Mouse (Mus musculus): Measurements from ENCODE around the gene Cnot4. TPM values are rescaled to one million over a fixed set of nuclear protein-coding genes. Genes with fewer than 3 reads are reported as not detected.
"Not testable (repeated sequence)": the region's sequence is repeated elsewhere in the genome, so short reads cannot be mapped to it uniquely, and the experiment has no call there.

The Cnot4 gene
- polyA plus RNA-seq (2014; fragmentation: Nextera tagmentation; extraction: Ambion mirVana) = 34.3 and 40.2 TPM in 2 replicates

DNA sequence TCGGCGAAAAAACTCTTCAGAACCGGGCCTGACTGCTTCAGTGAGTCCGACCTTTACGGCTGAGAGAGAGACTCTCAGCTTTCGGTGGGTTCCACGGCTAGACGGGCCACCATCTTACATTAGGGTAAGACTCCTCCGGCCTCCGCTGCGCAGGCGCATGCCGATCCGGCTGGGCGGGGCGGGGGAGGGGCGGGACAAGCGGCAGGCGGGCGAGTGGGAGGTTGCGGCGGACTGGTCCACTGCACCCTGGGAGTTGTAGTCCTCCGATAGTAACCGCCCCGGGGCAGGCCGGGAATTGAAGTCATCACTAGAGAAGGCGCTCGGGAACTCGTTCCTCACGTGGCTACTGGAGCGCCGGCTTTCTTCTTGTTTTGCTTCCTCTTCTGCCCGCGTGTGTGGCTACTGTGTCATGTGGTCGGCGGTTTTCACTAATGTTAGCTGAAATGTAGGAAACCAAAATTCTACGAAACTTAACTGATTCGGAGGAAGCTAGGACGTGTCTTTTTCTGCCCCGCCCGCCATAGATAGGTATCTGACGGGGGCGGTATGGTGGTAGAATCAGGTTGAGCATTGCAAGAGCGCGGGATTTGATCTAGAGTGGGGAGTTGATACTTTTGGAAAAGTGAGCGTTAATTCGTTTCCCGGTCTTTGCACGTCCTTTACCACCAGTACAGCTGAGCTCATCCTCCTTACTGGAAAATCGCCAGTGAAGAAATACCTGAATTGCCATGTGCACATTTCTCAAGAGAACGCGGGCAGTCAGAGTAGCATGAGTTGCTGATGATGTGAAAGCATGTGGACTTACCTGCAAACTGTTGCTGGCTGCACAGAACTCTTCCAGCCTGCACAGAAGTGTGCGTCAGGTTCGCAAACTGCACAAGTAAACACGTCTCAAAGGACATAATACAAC is at the start of gene Cnot4:
TSS of gene Cnot4 (minus strand) at position 146 of the 910 bp plus-strand sequence.
- peak; percentile 99 for ATAC-seq (ENCODE audit: low FRiP score)

DNA sequence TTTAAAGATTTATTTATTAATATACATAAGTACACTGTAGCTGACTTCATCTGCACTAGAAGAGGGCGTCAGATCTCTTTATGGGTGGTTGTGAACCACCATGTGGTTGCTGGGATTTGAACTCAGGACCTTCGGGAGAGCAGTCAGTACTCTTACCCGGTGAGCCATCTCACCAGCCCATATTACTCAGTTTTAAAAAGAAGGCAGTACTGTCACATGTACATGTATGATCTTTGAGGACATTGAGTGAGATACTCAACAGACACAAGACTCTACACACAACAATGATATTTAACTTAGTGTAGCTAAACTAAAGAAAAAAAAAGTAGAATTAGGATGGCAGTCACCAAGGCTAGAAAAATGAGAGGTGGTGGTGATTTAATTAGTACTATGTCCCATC is 45.8 kb upstream of the Cnot4 start:
- H3K36me3 ChIP-seq (replicated peaks; ENCODE audit: control insufficient read depth, insufficient read depth); H3K4me3 ChIP-seq (replicated peaks; ENCODE audit: low read length); ATAC-seq (ENCODE audit: low FRiP score); DNase-seq (ENCODE audit: low spot score); H3K9me3 ChIP-seq (ENCODE audit: control insufficient read depth, low read length); H3K27me3 ChIP-seq (ENCODE audit: control insufficient read depth, insufficient read depth, low read length); H3K27ac ChIP-seq; H3K4me1 ChIP-seq (replicated peaks; ENCODE audit: control insufficient read depth, insufficient read depth, low read length); H3K4me2 ChIP-seq (replicated peaks); H3K9ac ChIP-seq: not testable (repeated sequence)
- WGBS = 96% methylated on average over 3 of the region's 3 CpGs

More for the DNA sequence above, at the start of gene Cnot4:
- under 1% methylated on average over 55 of the region's 55 CpGs for WGBS
- Histone ChIP-seq H3K4me2 (replicated peaks) (peak within 1 kb of the TSS; percentile 81), H3K4me3 (replicated peaks; ENCODE audit: low read length) (peak within 1 kb of the TSS; percentile 81), H3K36me3 (replicated peaks; ENCODE audit: control insufficient read depth, insufficient read depth) (no peaks in the 10 kb centered on the region), H3K27me3 (ENCODE audit: control insufficient read depth, insufficient read depth, low read length) (no peaks in the 10 kb centered on the region), H3K4me1 (replicated peaks; ENCODE audit: control insufficient read depth, insufficient read depth, low read length) (peaks cover 25% of the 10 kb centered on the region), H3K27ac (peak within 1 kb of the TSS; percentile 90), H3K9ac (peak within 1 kb of the TSS; percentile 83), H3K9me3 (ENCODE audit: control insufficient read depth, low read length) (no peaks in the 10 kb centered on the region)
- DNase-seq (ENCODE audit: low spot score) = peak; percentile 97

DNA sequence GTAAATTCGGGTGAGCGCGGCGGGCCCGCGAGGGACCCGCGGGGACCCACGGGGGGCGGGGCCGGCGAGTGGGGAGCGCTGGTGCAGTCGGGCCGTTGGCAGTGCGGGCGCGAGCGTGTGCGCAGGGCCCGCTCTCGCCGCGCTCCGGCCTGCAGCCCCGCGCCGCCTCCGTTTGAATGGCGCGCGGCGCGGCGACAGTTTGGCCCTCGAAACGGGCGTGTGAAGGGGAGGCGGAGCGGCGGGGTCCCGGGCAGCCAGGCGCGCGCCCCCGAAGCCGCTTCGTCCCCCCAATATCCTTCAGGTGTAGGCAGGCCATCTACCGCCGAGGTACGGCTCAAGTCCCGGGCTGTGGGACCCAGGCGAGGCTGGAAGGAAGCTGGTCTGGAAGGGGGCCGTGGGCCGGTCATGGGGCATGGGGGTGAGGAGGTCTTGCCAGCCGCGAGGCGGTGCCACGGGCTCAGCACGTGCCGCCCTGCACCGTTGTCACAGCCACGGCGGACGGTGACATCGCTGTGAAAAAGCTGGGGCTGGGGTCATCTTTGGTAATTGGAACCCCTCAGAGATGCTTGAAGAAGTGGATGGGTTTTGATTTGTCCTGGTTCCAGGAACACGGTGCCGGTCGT is 44.2 kb upstream of the Cnot4 start:
- DNase-seq (ENCODE audit: low spot score) = no peak
- no peaks in the 10 kb centered on the region for H3K27me3 ChIP-seq (ENCODE audit: control insufficient read depth, insufficient read depth, low read length)
- H3K9me3 ChIP-seq (ENCODE audit: control insufficient read depth, low read length) = no peaks in the 10 kb centered on the region
- under 1% methylated on average over 52 of the region's 69 CpGs for WGBS
- no peaks in the 10 kb centered on the region for H3K36me3 ChIP-seq (replicated peaks; ENCODE audit: control insufficient read depth, insufficient read depth)
- H3K4me1 ChIP-seq (replicated peaks; ENCODE audit: control insufficient read depth, insufficient read depth, low read length) = peaks cover 9% of the 10 kb centered on the region
- H3K4me2 ChIP-seq (replicated peaks) = peak overlapping the region; percentile 85
- peak overlapping the region; percentile 100 for H3K27ac ChIP-seq
- peak; percentile 74 for ATAC-seq (ENCODE audit: low FRiP score)
- H3K4me3 ChIP-seq (replicated peaks; ENCODE audit: low read length) = peak overlapping the region; percentile 96
- H3K9ac ChIP-seq = peak overlapping the region; percentile 88

DNA sequence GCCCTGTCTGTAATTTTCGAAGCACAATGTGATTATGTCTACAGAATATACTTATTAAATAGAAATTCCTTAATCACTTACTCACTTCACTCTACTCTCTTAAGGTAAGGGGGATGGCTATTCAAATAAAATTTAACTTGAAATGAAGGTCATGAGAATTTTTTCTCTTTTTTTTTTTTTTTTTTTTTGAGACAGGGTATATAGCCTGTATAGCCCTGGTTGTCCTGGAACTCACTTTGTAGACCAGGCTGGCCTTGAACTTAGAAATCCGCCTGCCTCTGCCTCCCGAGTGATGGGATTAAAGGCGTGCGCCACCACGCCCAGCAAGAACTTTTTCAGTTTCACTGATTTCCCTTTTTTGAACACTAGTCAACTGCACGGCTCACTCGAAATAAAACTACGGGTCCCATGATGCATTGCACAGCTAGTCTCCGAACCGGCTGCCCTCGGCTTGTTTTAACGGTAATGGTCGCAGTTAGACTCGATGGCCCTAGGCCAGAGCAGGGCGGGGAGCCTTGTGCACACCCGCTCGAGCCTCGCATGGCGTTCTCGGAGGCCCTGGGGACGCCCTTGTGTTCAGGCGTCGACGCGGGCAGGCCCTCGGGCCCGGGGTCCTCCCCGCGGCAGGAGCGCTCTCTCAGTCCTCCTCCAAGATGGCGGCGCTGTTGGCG is 43.6 kb upstream of the Cnot4 start, which contains the start of gene Nup205:
TSS of gene Nup205 (plus strand) at position 443 of the 671 bp plus-strand sequence.
- no peaks in the 10 kb centered on the region for H3K36me3 ChIP-seq (replicated peaks; ENCODE audit: control insufficient read depth, insufficient read depth)
- peak; percentile 83 for DNase-seq (ENCODE audit: low spot score)
- peak within 1 kb of the TSS; percentile 96 for H3K4me3 ChIP-seq (replicated peaks; ENCODE audit: low read length)
- H3K4me1 ChIP-seq (replicated peaks; ENCODE audit: control insufficient read depth, insufficient read depth, low read length) = peaks cover 9% of the 10 kb centered on the region
- H3K9me3 ChIP-seq (ENCODE audit: control insufficient read depth, low read length) = no peaks in the 10 kb centered on the region
- ATAC-seq (ENCODE audit: low FRiP score) = peak; percentile 94
- H3K9ac ChIP-seq = peak within 1 kb of the TSS; percentile 88
- H3K4me2 ChIP-seq (replicated peaks) = peak within 1 kb of the TSS; percentile 85
- no peaks in the 10 kb centered on the region for H3K27me3 ChIP-seq (ENCODE audit: control insufficient read depth, insufficient read depth, low read length)
- WGBS = 3% methylated on average over 34 of the region's 34 CpGs
- H3K27ac ChIP-seq = peak within 1 kb of the TSS; percentile 100

DNA sequence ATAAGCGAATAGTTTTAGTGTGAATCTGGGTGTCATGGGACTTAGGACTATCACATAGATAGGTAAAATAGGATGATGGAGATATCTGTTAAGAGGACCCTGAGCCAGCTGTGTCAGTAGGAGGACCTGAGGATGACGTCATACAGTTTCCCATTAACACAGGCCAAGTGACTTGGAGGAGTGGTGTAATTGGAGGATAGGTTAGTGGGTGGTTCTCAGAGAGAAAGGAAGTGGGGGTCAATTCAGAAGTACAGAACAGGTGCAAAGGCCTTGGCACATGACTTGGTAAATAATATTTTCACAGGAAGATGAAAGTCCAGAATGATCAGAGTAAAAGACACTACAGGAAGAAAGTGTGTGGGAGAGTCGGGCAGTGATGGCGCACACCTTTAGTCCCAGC is 39.7 kb upstream of the Cnot4 start:
- no peak for ATAC-seq (ENCODE audit: low FRiP score)
- no peaks in the 10 kb centered on the region for H3K27me3 ChIP-seq (ENCODE audit: control insufficient read depth, insufficient read depth, low read length)

DNA sequence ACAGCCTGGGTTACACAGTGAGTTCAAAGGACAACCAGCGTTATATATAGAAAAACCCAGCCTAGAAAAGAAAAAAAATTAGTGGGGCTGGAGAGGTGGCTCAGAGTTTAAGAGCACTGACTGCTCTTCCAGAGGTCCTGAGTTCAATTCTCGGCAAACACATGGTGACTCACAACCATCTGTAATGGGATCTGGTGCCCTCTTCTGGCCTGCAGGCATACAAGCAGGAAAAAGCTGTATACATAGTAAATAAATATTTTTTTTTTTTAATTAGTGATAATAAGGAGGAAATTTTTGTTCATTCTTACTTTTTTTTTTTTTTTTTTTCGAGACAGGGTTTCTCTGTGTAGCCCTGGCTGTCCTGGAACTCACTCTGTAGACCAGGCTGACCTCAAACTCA is 38.5 kb upstream of the Cnot4 start:
- not testable (repeated sequence) for H3K4me3 ChIP-seq (replicated peaks; ENCODE audit: low read length); DNase-seq (ENCODE audit: low spot score); H3K27ac ChIP-seq; H3K9ac ChIP-seq; H3K9me3 ChIP-seq (ENCODE audit: control insufficient read depth, low read length); ATAC-seq (ENCODE audit: low FRiP score); H3K4me2 ChIP-seq (replicated peaks); H3K4me1 ChIP-seq (replicated peaks; ENCODE audit: control insufficient read depth, insufficient read depth, low read length); H3K27me3 ChIP-seq (ENCODE audit: control insufficient read depth, insufficient read depth, low read length); H3K36me3 ChIP-seq (replicated peaks; ENCODE audit: control insufficient read depth, insufficient read depth)
- WGBS = 61% methylated on average over 3 of the region's 3 CpGs

More for the DNA sequence above, 39.7 kb upstream of the Cnot4 start:
- no peak overlapping the region for H3K4me3 ChIP-seq (replicated peaks; ENCODE audit: low read length)
- no peak overlapping the region for H3K9ac ChIP-seq
- 94% methylated on average over 4 of the region's 4 CpGs for WGBS
- no peak overlapping the region for H3K27ac ChIP-seq
- H3K36me3 ChIP-seq (replicated peaks; ENCODE audit: control insufficient read depth, insufficient read depth) = no peaks in the 10 kb centered on the region
- H3K4me1 ChIP-seq (replicated peaks; ENCODE audit: control insufficient read depth, insufficient read depth, low read length) = peaks cover 2% of the 10 kb centered on the region
- no peak for DNase-seq (ENCODE audit: low spot score)
- no peaks in the 10 kb centered on the region for H3K9me3 ChIP-seq (ENCODE audit: control insufficient read depth, low read length)
- H3K4me2 ChIP-seq (replicated peaks) = no peak overlapping the region

DNA sequence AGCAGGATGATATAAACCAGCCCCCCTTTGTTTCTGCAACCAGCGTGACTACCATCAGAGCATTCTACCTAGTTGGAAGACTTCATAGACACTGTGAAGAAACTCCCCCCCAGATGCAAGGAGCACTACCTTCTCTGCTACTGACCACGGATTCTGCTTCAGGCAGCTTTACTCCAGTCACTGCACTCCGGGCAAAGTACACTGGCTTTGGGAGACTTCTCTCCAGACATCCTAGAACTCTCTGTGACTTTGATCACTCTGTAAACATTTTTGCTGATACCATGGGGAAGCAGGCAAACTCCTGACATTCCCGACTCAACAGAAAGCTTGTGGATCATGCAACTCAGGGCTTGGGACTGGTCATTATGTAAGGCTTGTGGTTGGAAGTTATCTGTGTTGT is 35.7 kb upstream of the Cnot4 start:
- no peak for DNase-seq (ENCODE audit: low spot score)
- Histone ChIP-seq H3K4me3 (replicated peaks; ENCODE audit: low read length) (no peak overlapping the region), H3K36me3 (replicated peaks; ENCODE audit: control insufficient read depth, insufficient read depth) (no peaks in the 10 kb centered on the region), H3K4me1 (replicated peaks; ENCODE audit: control insufficient read depth, insufficient read depth, low read length) (no peaks in the 10 kb centered on the region), H3K27me3 (ENCODE audit: control insufficient read depth, insufficient read depth, low read length) (no peaks in the 10 kb centered on the region), H3K27ac (no peak overlapping the region), H3K9ac (no peak overlapping the region), H3K4me2 (replicated peaks) (no peak overlapping the region), H3K9me3 (ENCODE audit: control insufficient read depth, low read length) (no peaks in the 10 kb centered on the region)
- no peak for ATAC-seq (ENCODE audit: low FRiP score)
- 86% methylated on average over 4 of the region's 4 CpGs for WGBS

DNA sequence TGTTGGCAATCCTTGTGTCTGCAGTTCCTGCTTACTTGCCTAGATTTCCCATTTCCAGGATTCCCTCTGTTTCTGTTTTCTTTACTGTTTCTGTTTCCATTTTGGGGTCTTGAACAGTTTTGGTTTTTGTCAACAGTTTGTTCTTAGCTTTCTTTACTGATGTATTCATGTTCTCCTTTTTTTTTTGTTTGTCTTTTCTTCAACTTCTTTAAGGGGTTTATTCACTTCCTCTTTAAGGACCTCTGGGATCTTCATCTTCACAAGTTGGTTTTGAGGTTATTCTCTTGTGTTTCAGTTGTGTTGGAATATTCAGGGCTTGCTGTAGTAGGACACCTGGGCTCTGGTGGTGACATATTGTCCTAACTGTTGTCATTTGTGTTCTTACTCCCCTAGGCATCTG is 21.0 kb upstream of the Cnot4 start:
- H3K4me2 ChIP-seq (replicated peaks) = no peak overlapping the region
- no peak for ATAC-seq (ENCODE audit: low FRiP score)
- H3K9ac ChIP-seq = no peak overlapping the region
- DNase-seq (ENCODE audit: low spot score) = no peak
- H3K4me3 ChIP-seq (replicated peaks; ENCODE audit: low read length) = no peak overlapping the region
- no peaks in the 10 kb centered on the region for H3K9me3 ChIP-seq (ENCODE audit: control insufficient read depth, low read length)
- H3K36me3 ChIP-seq (replicated peaks; ENCODE audit: control insufficient read depth, insufficient read depth) = no peaks in the 10 kb centered on the region
- H3K27ac ChIP-seq = no peak overlapping the region
- no peaks in the 10 kb centered on the region for H3K27me3 ChIP-seq (ENCODE audit: control insufficient read depth, insufficient read depth, low read length)
- H3K4me1 ChIP-seq (replicated peaks; ENCODE audit: control insufficient read depth, insufficient read depth, low read length) = no peaks in the 10 kb centered on the region

Measured in hindbrain, embryonic 14.5 days (tissue).